Mouse (Mus musculus) activated CD4-positive, CD25-positive, alpha-beta regulatory T cell, adult 4 months (primary cell): ENCODE measurements around the gene Ank. TPM values are rescaled to one million over a fixed set of nuclear protein-coding genes. Genes with fewer than 3 reads are reported as not detected.
A peak's percentile ranks its signal among the peaks of the same experiment; 100 is the strongest.
"Not testable (repeated sequence)": the region's sequence is repeated elsewhere in the genome, so short reads cannot be mapped to it uniquely, and the experiment has no call there.

Experiments used
- ATAC-seq: one replicate; pipeline ENCODE4 v1.8.0; 2017
- polyA plus RNA-seq, 2 experiments: library from polyadenylated mRNA; unstranded; fragments of 100-300 nt; shearing (Covaris generic); gene quantifications; one replicate each; pipeline ENCODE4 v1.2.1; 2017

Ank gene
- polyA plus RNA-seq, result 10 to 100 TPM; 11.4 to 12.1 TPM

GRCm38 (mm10) chr15:27466131-27467080 lies at the start of gene Ank:
TSS of gene Ank (plus strand) at chr15:27466677.
- peak; percentile 89 for ATAC-seq

DNA sequence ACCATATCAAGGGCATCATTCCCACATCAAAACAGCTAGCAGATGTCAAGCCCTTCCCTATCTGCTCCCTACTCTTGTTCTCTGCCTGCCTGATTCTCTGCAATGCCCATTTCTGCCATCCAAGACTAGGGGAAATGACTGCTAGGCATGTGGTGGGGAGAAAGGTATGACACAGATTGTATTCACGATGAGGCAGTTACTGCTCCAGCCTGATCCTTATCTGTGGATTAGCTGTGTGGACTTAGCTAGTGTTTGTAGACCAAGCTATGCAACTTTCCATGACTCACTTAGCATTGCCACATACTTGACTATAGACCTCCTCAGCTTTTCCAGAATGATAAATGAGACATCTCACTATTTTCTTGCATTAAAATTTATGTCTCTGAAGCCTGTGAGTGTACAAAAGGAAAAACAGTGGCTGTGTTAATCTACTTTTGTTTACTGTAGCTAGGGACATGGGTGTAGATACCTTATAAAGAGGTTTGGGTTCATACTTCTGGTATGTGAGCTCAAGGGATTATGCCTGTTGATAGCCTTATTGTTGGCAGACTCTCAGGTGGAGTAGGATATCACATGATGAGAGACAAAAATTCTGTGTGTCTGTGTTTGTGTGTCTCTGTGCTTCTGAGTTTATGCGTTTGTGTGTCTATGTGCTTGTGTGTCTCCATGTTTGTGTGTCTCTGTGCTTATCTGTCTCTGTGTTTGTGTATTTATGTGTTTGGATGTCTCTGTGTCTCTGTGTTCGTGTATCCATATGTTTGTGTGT lies 47.7 kb upstream of the Ank start:
- no peak for ATAC-seq

DNA sequence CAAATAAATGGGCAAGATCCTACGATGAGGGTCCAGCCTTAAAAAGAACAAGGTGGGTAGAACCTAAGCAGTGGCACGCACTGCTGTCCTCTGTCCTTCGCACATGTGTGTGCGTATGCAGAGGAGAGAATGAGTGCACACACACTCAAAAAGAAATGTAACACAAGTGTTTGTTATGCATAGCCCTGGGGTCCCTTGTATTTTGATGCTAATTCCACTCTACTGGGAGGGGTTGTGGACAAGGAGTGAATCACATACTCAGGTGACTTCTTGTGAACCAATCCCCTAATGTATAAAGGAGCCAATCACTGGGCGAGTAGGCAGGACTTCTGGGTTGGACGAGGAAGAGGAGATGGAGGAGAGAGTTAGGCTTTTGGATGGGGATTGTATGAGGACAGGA lies 44.9 kb upstream of the Ank start:
- no peak for ATAC-seq

- ATAC-seq, result no peak
Observed at GRCm38 (mm10) chr15:27427581-27427980, 38.9 kb upstream of the Ank start.

DNA sequence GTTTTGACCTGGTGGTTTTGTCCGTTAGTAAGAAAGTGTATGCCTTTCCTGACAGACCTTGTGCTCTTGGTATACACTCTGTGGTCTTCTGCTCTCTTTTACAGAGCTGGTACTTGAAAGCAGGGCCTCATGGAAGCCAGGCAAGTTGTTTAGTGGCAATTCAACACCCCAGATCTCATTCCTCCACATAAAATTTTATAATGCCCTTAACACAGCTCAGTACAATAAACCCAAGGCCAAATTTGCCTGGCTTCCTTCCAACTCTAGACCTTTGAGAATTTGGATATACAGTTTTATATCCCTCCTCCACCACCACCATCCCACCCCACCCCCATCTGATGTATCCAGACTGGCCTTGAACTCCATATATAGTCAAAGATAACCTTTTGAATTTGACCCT lies 36.2 kb upstream of the Ank start:
- ATAC-seq, result no peak

GRCm38 (mm10) chr15:27432851-27433615 lies 33.4 kb upstream of the Ank start:
- ATAC-seq, result no peak

- ATAC-seq, result no peak
Observed at GRCm38 (mm10) chr15:27435409-27435808, 31.1 kb upstream of the Ank start.

DNA sequence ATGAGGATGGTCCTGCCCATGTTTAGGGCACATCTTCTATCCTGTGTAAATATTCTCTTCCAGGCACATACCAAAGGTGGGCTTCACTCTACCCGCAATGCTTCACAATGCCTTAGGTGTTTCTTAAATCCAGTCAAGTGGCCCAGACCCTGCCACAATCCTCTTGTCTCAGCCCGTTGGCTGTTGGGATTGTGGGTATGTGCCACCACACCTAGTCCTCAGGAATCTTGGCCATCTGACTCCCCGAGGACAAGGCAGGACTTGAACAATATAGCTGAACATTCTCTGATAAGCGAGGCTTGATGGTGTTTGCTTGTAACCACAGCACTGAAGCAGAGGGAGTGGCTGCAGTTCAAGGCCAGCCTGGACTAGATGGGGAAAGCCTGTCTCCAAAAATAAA lies 30.3 kb upstream of the Ank start:
- no peak for ATAC-seq

DNA sequence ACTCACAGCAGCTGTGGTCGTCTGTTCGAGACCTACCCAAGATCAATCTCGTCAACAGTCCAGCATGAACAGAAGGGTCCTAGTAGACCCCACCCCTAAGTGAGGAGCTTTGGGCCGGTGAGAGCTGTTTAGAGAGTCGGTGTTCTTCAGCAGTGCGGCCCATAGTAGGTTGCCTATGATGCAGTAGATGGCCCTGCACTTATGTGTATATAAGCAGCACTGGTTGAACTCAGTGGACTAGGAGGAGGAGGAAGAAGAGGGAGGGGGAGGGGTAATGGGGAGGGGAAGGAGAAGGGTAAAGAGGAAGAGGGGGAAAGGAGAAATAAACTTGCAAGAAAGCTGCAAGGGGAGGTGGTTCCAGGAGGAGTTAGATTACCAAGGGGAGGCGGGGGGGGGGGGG lies 25.4 kb upstream of the Ank start:
- ATAC-seq, result no peak

- ATAC-seq, result no peak
Observed at GRCm38 (mm10) chr15:27441529-27441928, 24.9 kb upstream of the Ank start.

- ATAC-seq, result no peak
Observed at GRCm38 (mm10) chr15:27441951-27442350, 24.5 kb upstream of the Ank start.

GRCm38 (mm10) chr15:27444772-27445347 lies 21.6 kb upstream of the Ank start:
- no peak for ATAC-seq

GRCm38 (mm10) chr15:27450689-27451088 lies 15.8 kb upstream of the Ank start:
- no peak for ATAC-seq

DNA sequence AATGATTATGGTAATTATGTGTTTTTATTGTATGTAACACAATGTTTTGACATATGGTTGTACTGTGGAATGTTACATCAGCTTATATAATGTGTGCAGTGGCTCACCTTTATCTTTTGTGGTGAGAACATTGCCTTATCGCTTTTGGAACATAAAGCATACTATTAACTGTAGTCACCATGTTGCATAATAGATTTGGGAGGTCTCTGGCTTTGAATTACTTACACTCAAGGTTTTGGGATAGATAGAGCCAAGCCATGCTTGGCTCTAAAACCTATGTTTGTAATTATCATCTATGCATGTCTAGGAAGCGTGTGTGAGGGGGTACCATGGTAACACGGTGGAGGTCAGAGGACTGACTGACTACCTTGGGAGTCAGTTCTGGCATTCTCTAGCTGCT lies 14.7 kb upstream of the Ank start:
- ATAC-seq, result no peak

GRCm38 (mm10) chr15:27452496-27452895 lies 14.0 kb upstream of the Ank start:
- ATAC-seq, result no peak

GRCm38 (mm10) chr15:27457001-27457400 lies 9.5 kb upstream of the Ank start:
- no peak for ATAC-seq

- ATAC-seq, result not testable (repeated sequence)
Observed at GRCm38 (mm10) chr15:27459781-27460180, 6.7 kb upstream of the Ank start.

DNA sequence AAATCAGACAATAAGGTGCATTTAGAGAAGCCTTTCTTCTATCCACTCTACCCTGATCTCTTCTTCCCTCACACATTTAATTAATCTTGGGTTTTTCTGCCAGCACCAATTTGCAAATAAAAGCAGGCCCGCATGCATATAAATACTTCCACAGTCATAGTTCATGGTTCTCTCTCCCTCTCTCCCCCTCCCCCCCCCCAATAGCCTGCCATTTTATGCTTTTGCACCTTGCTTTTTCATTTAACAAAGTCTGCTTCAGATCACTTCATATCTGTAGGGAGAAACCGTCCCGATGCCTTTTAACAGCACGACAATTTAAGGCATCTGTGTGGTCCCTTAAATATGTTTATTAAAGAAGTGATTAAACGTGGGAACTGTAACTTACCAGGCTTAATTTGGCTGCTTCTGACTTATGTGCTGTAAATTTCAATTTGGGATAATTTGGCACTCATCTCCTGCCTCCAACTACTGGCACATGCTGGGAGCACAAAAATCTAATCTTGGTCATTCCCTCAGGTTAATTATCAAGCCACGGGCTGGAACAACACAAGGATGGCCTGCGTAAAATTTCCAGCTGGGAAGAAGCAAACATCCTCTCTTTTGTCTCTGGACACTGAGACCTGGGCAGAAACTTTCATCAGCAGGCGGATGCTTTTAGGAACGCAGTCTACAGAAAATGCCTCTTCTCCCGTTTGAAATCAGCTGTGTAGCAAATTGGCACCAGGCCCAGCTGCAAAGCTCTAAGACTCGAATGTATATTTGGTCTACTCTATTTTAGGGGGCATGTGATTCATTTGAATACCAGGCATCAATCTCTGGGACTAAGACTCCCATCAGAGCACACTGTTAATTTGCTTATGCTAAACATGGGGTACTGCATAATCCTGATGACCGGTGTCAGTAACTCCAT lies 4.9 kb upstream of the Ank start:
- no peak for ATAC-seq

DNA sequence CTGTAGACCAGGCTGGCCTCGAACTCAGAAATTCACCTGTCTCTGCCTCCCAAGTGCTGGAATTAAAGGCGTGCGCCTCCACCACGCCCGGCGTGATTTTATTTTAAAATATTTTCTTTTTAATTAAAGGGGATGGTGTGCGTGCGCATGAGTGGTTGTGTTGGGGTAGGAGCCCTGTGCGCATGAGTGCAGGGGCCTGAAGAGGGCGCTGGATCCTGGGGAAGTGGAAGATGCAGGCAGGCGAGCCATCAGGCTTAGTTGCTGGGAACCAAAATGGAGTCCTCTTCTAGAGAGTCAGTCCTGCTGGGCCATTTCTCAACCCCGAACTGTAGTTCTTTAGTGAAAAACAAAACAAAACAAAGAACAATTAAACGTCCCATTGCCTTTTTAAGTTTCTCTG lies 2.6 kb upstream of the Ank start:
- no peak for ATAC-seq

DNA sequence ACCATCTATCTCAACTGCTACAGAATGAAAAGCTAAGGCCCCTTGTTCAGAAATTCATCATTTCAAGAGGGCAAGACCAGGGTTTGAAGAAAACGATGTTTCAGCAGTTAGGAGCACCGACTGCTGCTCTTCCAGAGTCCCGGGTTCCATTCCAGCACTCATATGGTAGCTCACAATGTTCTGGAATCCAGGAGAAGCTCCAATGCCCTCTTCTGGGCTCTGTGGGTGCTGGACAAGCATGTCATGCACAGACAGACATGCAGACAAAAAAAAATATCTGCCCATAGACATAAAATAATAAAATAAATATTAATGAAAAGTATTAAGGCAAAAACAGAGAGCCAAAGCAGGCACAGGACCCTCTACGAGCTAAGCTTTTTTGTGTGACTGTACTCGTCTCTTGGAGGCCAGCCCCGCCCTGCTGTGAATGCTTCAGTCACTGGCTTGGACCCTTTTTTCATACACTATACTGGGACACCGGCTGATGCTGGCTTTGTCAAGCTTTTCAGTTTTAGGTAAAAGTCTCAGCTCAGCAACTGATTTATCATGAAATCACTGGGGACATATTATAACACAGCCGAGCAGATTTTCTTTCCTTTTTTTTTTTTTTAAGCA lies 979 bp upstream of the Ank start:
- no peak for ATAC-seq

DNA sequence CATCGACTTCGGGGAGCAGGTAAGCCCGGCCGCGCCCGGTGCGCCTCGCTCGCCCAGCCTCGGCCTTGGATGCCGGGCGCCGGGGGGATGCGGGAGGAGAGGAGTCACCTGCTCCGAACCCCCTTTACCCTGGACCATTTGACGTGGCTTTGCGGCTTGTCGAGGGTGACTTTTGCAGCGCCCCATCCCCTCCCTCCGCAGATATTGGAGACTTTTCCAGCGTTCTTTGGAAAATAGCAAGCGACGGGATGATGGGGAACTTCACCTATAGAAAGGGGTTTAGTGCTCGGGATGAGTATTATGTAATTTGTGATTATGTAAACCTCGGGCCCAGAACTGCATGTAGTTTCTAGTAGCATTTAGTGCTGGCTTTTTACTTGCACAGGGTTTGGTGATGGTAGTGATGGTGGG lies 609 bp downstream of the Ank start:
- peak; percentile 10 for ATAC-seq
